Mouse (Mus musculus) ovary, postnatal 10 days (tissue): ENCODE measurements around the gene Slc41a2.

ENCODE experiments used
- DNase-seq: peaks from one replicate; pipeline ENCODE4 v3.0.0; 2022; ENCODE audit warnings: low spot score

The Slc41a2 gene

GRCm38 (mm10) chr10:83220217-83220616, 117.5 kb downstream of the Slc41a2 start:
- DNase-seq: no peak

- peak; percentile 26 for DNase-seq
Observed at GRCm38 (mm10) chr10:83219729-83220128, 118.0 kb downstream of the Slc41a2 start.

- no peak for DNase-seq
Observed at GRCm38 (mm10) chr10:83218778-83219177, 118.9 kb downstream of the Slc41a2 start.

- DNase-seq: no peak
Observed at GRCm38 (mm10) chr10:83217256-83217655, 120.4 kb downstream of the Slc41a2 start.

- DNase-seq: no peak
Observed at GRCm38 (mm10) chr10:83215559-83215958, 122.1 kb downstream of the Slc41a2 start.

- DNase-seq: no peak
Observed at GRCm38 (mm10) chr10:83212618-83213017, 125.1 kb downstream of the Slc41a2 start.

GRCm38 (mm10) chr10:83210968-83211583, 126.6 kb downstream of the Slc41a2 start:
- no peak for DNase-seq

- no peak for DNase-seq
Observed at GRCm38 (mm10) chr10:83210122-83210521, 127.6 kb downstream of the Slc41a2 start.

GRCm38 (mm10) chr10:83209388-83209787, 128.3 kb downstream of the Slc41a2 start:
- no peak for DNase-seq

GRCm38 (mm10) chr10:83208436-83208835, 129.2 kb downstream of the Slc41a2 start:
- DNase-seq: no peak

- DNase-seq: no peak
Observed at GRCm38 (mm10) chr10:83202906-83203702, 134.6 kb downstream of the Slc41a2 start.

GRCm38 (mm10) chr10:83201525-83201924, 136.2 kb downstream of the Slc41a2 start:
- no peak for DNase-seq

GRCm38 (mm10) chr10:83199290-83199689, 138.4 kb downstream of the Slc41a2 start:
- no peak for DNase-seq

- DNase-seq: no peak
Observed at GRCm38 (mm10) chr10:83198692-83199091, 139.0 kb downstream of the Slc41a2 start.

- peak; percentile 59 for DNase-seq
Observed at GRCm38 (mm10) chr10:83197690-83198336, 139.9 kb downstream of the Slc41a2 start.

- no peak for DNase-seq
Observed at GRCm38 (mm10) chr10:83191982-83192381, 145.7 kb downstream of the Slc41a2 start.

GRCm38 (mm10) chr10:83191476-83191875, 146.2 kb downstream of the Slc41a2 start:
- DNase-seq: no peak

GRCm38 (mm10) chr10:83189071-83189470, 148.6 kb downstream of the Slc41a2 start:
- no peak for DNase-seq

- DNase-seq: no peak
Observed at GRCm38 (mm10) chr10:83186984-83187383, 150.7 kb downstream of the Slc41a2 start.

GRCm38 (mm10) chr10:83186167-83186566, 151.5 kb downstream of the Slc41a2 start:
- DNase-seq: no peak

- no peak for DNase-seq
Observed at GRCm38 (mm10) chr10:83185121-83185520, 152.6 kb downstream of the Slc41a2 start.

GRCm38 (mm10) chr10:83184480-83185069, 153.1 kb downstream of the Slc41a2 start:
- DNase-seq: no peak
